Mouse (Mus musculus) midbrain, embryonic 15.5 days (tissue): ENCODE results near the gene Zfp423. TPM values are rescaled to one million over a fixed set of nuclear protein-coding genes. Genes with fewer than 3 reads are reported as not detected.

ENCODE experiments used
- ATAC-seq: fragments of 200-750 bp; cut with Nextera tagmentation; replicated peaks from 2 replicates; pipeline ENCODE4 v1.8.0; 2017; ENCODE audit warnings: moderate TSS enrichment
- H3K27ac ChIP-seq: fragments of 300-500 bp; sonication (generic); 2 replicates; pipeline ENCODE4 v1.5.1; 2015; ENCODE audit warnings: mild to moderate bottlenecking, inconsistent platforms
- H3K27me3 ChIP-seq: fragments of 300-500 bp; sonication (generic); replicated peaks from 2 replicates; pipeline ENCODE4 v1.6.1; 2015; ENCODE audit warnings: inconsistent platforms
- H3K36me3 ChIP-seq: fragments of 300-500 bp; sonication (generic); replicated peaks from 2 replicates; pipeline ENCODE4 v1.6.1; 2015; ENCODE audit warnings: inconsistent platforms
- H3K4me1 ChIP-seq: fragments of 300-500 bp; sonication (generic); 2 replicates; pipeline ENCODE4 v1.6.1; 2015; ENCODE audit warnings: inconsistent platforms
- H3K4me2 ChIP-seq: fragments of 300-500 bp; sonication (generic); 2 replicates; pipeline ENCODE4 v1.6.1; 2015; ENCODE audit warnings: inconsistent platforms, mild to moderate bottlenecking, moderate library complexity
- H3K4me3 ChIP-seq: fragments of 300-500 bp; sonication (generic); 2 replicates; pipeline ENCODE4 v1.5.1; 2015; ENCODE audit warnings: mild to moderate bottlenecking, inconsistent platforms
- H3K9ac ChIP-seq: fragments of 300-500 bp; sonication (generic); 2 replicates; pipeline ENCODE4 v1.6.1; 2015; ENCODE audit warnings: mild to moderate bottlenecking, inconsistent platforms
- H3K9me3 ChIP-seq: fragments of 300-500 bp; sonication (generic); 2 replicates; pipeline ENCODE4 v1.6.1; 2016; ENCODE audit warnings: inconsistent platforms
- WGBS: fragments of 180-500 bp; shearing (Covaris S2); methylation state at CpG from one replicate; pipeline ENCODE4 v1.1.7; 2015; ENCODE audit warnings: mixed read lengths; 5-methylcytosine and 5-hydroxymethylcytosine counted together
- polyA plus RNA-seq: library from polyadenylated mRNA; unstranded; fragments of >200 nt; fragmentation: Nextera tagmentation; extraction: Ambion mirVana; gene quantifications from 2 replicates; pipeline ENCODE4 v1.2.1, GENCODE M21; 2015

Zfp423 gene
- polyA plus RNA-seq, 1 experiment from 2014 or later: 35.7 TPM

- 39% methylated on average over 5 of the region's 5 CpGs for WGBS
- Histone ChIP-seq H3K4me2 (no peak overlapping the region), H3K9me3 (no peaks in the 10 kb centered on the region), H3K4me1 (peaks cover 24% of the 10 kb centered on the region), H3K36me3 (no peaks in the 10 kb centered on the region), H3K4me3 (no peak overlapping the region), H3K27ac (peak overlapping the region; percentile 4; the same call in 1 of the 2 replicates), H3K9ac (no peak overlapping the region), H3K27me3 (no peaks in the 10 kb centered on the region)
- ATAC-seq: no peak
These were observed 41.4 kb downstream of the Zfp423 start for GRCm38 (mm10) chr8:87918004-87918403.

- no peaks in the 10 kb centered on the region for H3K36me3 ChIP-seq
- no peaks in the 10 kb centered on the region for H3K27me3 ChIP-seq
- no peak overlapping the region for H3K4me2 ChIP-seq
- no peak overlapping the region for H3K4me3 ChIP-seq
- peaks cover 24% of the 10 kb centered on the region for H3K4me1 ChIP-seq
- H3K9me3 ChIP-seq: no peaks in the 10 kb centered on the region
- WGBS: 89% methylated on average over 9 of the region's 9 CpGs
- no peak for ATAC-seq
- H3K27ac ChIP-seq: no peak overlapping the region
- no peak overlapping the region for H3K9ac ChIP-seq
These were observed 43.6 kb downstream of the Zfp423 start for GRCm38 (mm10) chr8:87915763-87916162.

- Histone ChIP-seq H3K36me3 (no peaks in the 10 kb centered on the region), H3K27me3 (no peaks in the 10 kb centered on the region), H3K9ac (no peak overlapping the region), H3K4me3 (no peak overlapping the region), H3K9me3 (no peaks in the 10 kb centered on the region), H3K27ac (no peak overlapping the region), H3K4me2 (no peak overlapping the region), H3K4me1 (peaks cover 31% of the 10 kb centered on the region)
- 71% methylated on average over 6 of the region's 6 CpGs for WGBS
- no peak for ATAC-seq
These were observed 45.0 kb downstream of the Zfp423 start for GRCm38 (mm10) chr8:87914247-87914967.

- Histone ChIP-seq H3K4me1 (peaks cover 12% of the 10 kb centered on the region), H3K27me3 (no peaks in the 10 kb centered on the region), H3K9ac (no peak overlapping the region), H3K36me3 (no peaks in the 10 kb centered on the region), H3K27ac (no peak overlapping the region), H3K4me2 (no peak overlapping the region), H3K4me3 (no peak overlapping the region), H3K9me3 (no peaks in the 10 kb centered on the region)
- no peak for ATAC-seq
- WGBS: 79% methylated on average over 2 of the region's 2 CpGs
These were observed 50.5 kb downstream of the Zfp423 start for GRCm38 (mm10) chr8:87908940-87909339.

- no peak for ATAC-seq
- WGBS: 92% methylated on average over 5 of the region's 5 CpGs
- H3K4me2 ChIP-seq: no peak overlapping the region
- H3K4me1 ChIP-seq: peaks cover 10% of the 10 kb centered on the region
- no peak overlapping the region for H3K9ac ChIP-seq
- H3K9me3 ChIP-seq: no peaks in the 10 kb centered on the region
- no peak overlapping the region for H3K4me3 ChIP-seq
- H3K36me3 ChIP-seq: no peaks in the 10 kb centered on the region
- no peaks in the 10 kb centered on the region for H3K27me3 ChIP-seq
- H3K27ac ChIP-seq: no peak overlapping the region
These were observed 54.0 kb downstream of the Zfp423 start for GRCm38 (mm10) chr8:87905404-87905803.

GRCm38 (mm10) chr8:87904108-87904507 is 55.3 kb downstream of the Zfp423 start:
- no peak overlapping the region for H3K4me3 ChIP-seq
- H3K27me3 ChIP-seq: no peaks in the 10 kb centered on the region
- ATAC-seq: no peak
- H3K9ac ChIP-seq: no peak overlapping the region
- no peak overlapping the region for H3K27ac ChIP-seq
- peaks cover 5% of the 10 kb centered on the region for H3K4me1 ChIP-seq
- no peaks in the 10 kb centered on the region for H3K36me3 ChIP-seq
- no peak overlapping the region for H3K4me2 ChIP-seq
- 94% methylated on average over 5 of the region's 5 CpGs for WGBS
- no peaks in the 10 kb centered on the region for H3K9me3 ChIP-seq

GRCm38 (mm10) chr8:87895203-87896041 is 64.0 kb downstream of the Zfp423 start:
- Histone ChIP-seq H3K9me3 (no peaks in the 10 kb centered on the region), H3K4me3 (no peak overlapping the region), H3K27ac (peak overlapping the region; percentile 53), H3K4me2 (no peak overlapping the region), H3K9ac (no peak overlapping the region), H3K4me1 (peaks cover 56% of the 10 kb centered on the region), H3K36me3 (no peaks in the 10 kb centered on the region), H3K27me3 (no peaks in the 10 kb centered on the region)
- WGBS: 48% methylated on average over 13 of the region's 13 CpGs
- ATAC-seq: peak; percentile 43

- Histone ChIP-seq H3K4me2 (no peak overlapping the region), H3K27ac (no peak overlapping the region), H3K9me3 (no peaks in the 10 kb centered on the region), H3K36me3 (no peaks in the 10 kb centered on the region), H3K4me3 (no peak overlapping the region), H3K4me1 (peaks cover 56% of the 10 kb centered on the region), H3K9ac (no peak overlapping the region), H3K27me3 (no peaks in the 10 kb centered on the region)
- 63% methylated on average over 8 of the region's 8 CpGs for WGBS
- ATAC-seq: no peak
These were observed 65.1 kb downstream of the Zfp423 start for GRCm38 (mm10) chr8:87894287-87894686.

GRCm38 (mm10) chr8:87893547-87893946 is 65.8 kb downstream of the Zfp423 start:
- Histone ChIP-seq H3K4me1 (peaks cover 59% of the 10 kb centered on the region), H3K27me3 (no peaks in the 10 kb centered on the region), H3K9me3 (no peaks in the 10 kb centered on the region), H3K9ac (no peak overlapping the region), H3K4me2 (no peak overlapping the region), H3K36me3 (no peaks in the 10 kb centered on the region), H3K27ac (0 out of 2 replicates have a peak overlapping the region, but pooled peaks have one; percentile 6), H3K4me3 (no peak overlapping the region)
- ATAC-seq: no peak
- WGBS: 68% methylated on average over 6 of the region's 6 CpGs

GRCm38 (mm10) chr8:87892891-87893290 is 66.5 kb downstream of the Zfp423 start:
- Histone ChIP-seq H3K27me3 (no peaks in the 10 kb centered on the region), H3K4me1 (peaks cover 66% of the 10 kb centered on the region), H3K9me3 (no peaks in the 10 kb centered on the region), H3K4me2 (no peak overlapping the region), H3K9ac (no peak overlapping the region), H3K36me3 (no peaks in the 10 kb centered on the region), H3K4me3 (no peak overlapping the region), H3K27ac (no peak overlapping the region)
- no peak for ATAC-seq
- 72% methylated on average over 6 of the region's 6 CpGs for WGBS

GRCm38 (mm10) chr8:87891884-87892283 is 67.5 kb downstream of the Zfp423 start:
- Histone ChIP-seq H3K4me3 (no peak overlapping the region), H3K9me3 (no peaks in the 10 kb centered on the region), H3K36me3 (no peaks in the 10 kb centered on the region), H3K27me3 (no peaks in the 10 kb centered on the region), H3K9ac (no peak overlapping the region), H3K4me1 (peaks cover 67% of the 10 kb centered on the region), H3K4me2 (no peak overlapping the region), H3K27ac (peak overlapping the region; percentile 67; the same call in 1 of the 2 replicates)
- ATAC-seq: no peak

- H3K4me2 ChIP-seq: no peak overlapping the region
- H3K36me3 ChIP-seq: no peaks in the 10 kb centered on the region
- H3K4me1 ChIP-seq: peaks cover 32% of the 10 kb centered on the region
- H3K9ac ChIP-seq: no peak overlapping the region
- no peaks in the 10 kb centered on the region for H3K9me3 ChIP-seq
- H3K4me3 ChIP-seq: no peak overlapping the region
- peak overlapping the region; percentile 45 for H3K27ac ChIP-seq
- H3K27me3 ChIP-seq: no peaks in the 10 kb centered on the region
- no peak for ATAC-seq
- WGBS: 21% methylated on average over 12 of the region's 12 CpGs
These were observed 71.4 kb downstream of the Zfp423 start for GRCm38 (mm10) chr8:87887956-87888355.
